Mouse (Mus musculus) midbrain, embryonic 10.5 days (tissue): ENCODE data around the gene Skor1. TPM values are rescaled to one million over a fixed set of nuclear protein-coding genes. Genes with fewer than 3 reads are reported as not detected.
A peak's percentile ranks its signal among the peaks of the same experiment; 100 is the strongest.

Experiments
- DNase-seq: peaks from one replicate; pipeline ENCODE4 v3.0.0-alpha.2; 2017; ENCODE audit warnings: low spot score
- H3K27ac ChIP-seq: fragments of 300-500 bp; sonication (generic); replicated peaks from 2 replicates; pipeline ENCODE4 v1.5.1; 2016; ENCODE audit warnings: mild to moderate bottlenecking
- H3K27me3 ChIP-seq: fragments of 300-500 bp; sonication (generic); 2 replicates; pipeline ENCODE4 v1.6.1; 2016; ENCODE audit warnings: low read depth, mild to moderate bottlenecking; ENCODE audit not compliant: poor library complexity, severe bottlenecking
- H3K36me3 ChIP-seq: fragments of 300-500 bp; sonication (generic); 2 replicates; pipeline ENCODE4 v1.6.1; 2016; ENCODE audit warnings: mild to moderate bottlenecking, moderate library complexity
- H3K4me1 ChIP-seq: fragments of 300-500 bp; sonication (generic); 2 replicates; pipeline ENCODE4 v1.6.1; 2016
- H3K4me3 ChIP-seq: fragments of 300-500 bp; sonication (generic); 2 replicates; pipeline ENCODE4 v1.5.1; 2016; ENCODE audit warnings: mild to moderate bottlenecking, moderate library complexity
- H3K9me3 ChIP-seq: fragments of 300-500 bp; sonication (generic); replicated peaks from 2 replicates; pipeline ENCODE4 v1.6.1; 2016; ENCODE audit warnings: mild to moderate bottlenecking
- WGBS: fragments of 180-500 bp; shearing (Covaris S2); methylation state at CpG from one replicate; pipeline ENCODE4 v1.1.7; 2016; 5-methylcytosine and 5-hydroxymethylcytosine counted together
- polyA plus RNA-seq: library from polyadenylated mRNA; unstranded; fragments of >200 nt; fragmentation: Nextera tagmentation; extraction: Ambion mirVana; gene quantifications from 2 replicates; pipeline ENCODE4 v1.2.1, GENCODE M21; 2016

Gene Skor1
- polyA plus RNA-seq, 1 experiment from 2014 or later = 0.12 TPM

DNA sequence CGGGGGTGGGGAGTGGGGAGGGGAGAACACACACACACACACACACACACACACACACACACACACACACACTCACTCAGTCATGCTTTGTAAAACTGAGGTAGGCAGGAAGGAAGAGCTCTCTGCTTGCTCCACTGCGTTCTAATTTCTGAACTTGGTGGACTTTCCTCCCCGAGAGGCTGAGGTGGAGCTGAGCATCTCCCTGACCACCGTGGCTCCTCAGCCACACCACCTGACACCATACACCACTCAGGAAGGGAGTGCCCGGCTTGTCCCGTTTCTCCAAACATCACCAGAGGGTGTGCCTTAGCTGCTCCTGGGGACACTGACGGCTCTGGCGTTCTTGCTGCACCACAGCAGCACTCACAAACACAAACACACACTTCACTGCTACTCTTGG is 29.5 kb upstream of the Skor1 start:
- 88% methylated on average over 8 of the region's 8 CpGs for WGBS
- Histone ChIP-seq H3K27ac (no peak overlapping the region), H3K9me3 (no peaks in the 10 kb centered on the region), H3K4me1 (peaks cover 48% of the 10 kb centered on the region), H3K27me3 (peaks cover 65% of the 10 kb centered on the region), H3K36me3 (peaks cover 10% of the 10 kb centered on the region), H3K4me3 (no peak overlapping the region)
- no peak for DNase-seq

DNA sequence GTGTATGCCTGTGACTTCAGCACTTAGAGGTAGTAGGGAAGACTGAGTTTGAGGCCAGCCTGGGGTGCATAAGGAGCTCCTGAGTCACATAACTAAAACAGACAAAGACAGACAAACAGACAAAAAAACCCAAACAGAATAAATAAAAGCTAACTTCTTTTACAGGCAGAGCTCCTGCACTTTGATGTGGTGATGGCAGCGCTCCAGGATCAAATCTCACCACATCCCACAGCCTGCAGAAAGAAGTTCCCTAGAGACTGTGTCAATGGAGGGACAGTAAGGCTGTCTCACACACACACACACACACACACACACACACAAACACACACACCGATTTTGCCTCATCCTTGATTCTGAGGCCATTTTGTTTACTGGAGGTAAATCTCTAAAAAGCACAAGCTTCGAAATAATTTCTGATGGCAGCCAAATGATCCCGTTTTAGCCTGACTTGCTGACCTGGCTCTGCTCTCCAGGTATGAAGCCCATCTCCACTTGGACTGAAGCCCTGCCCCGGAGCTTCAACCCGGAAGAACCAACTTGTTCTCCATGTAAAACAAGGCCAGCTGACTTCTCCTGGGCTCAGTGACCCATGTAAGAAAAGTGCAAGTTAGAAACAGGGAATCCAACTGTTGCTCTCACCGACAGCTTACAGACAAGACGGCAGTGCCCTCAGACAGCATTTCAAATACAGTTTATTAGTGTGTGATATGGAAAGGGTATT is 25.4 kb upstream of the Skor1 start:
- WGBS = 90% methylated on average over 8 of the region's 8 CpGs
- Histone ChIP-seq H3K36me3 (peaks cover 9% of the 10 kb centered on the region), H3K4me1 (peaks cover 17% of the 10 kb centered on the region), H3K4me3 (no peak overlapping the region), H3K27me3 (peaks cover 30% of the 10 kb centered on the region), H3K27ac (no peak overlapping the region), H3K9me3 (no peaks in the 10 kb centered on the region; the same call in 1 of the 2 replicates)
- DNase-seq = no peak

DNA sequence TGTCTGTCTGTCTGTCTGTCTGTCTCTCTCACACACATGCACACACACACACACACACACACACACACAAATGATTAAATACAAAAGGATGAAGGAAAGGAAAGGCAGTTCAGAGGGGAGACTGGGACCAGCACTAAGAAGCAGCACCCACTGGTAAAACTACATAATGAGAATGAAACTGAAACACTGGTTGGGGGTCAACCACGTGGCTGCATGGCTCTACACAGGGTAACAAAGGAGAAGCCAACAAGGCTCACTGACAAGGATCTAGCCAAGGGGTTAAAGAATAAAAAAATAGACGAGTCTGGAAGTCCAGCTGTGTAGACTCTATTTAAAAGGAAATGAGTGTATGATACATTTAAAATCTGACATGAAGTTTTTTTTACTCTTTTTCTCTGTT is 23.2 kb upstream of the Skor1 start:
- Histone ChIP-seq H3K4me1 (peaks cover 15% of the 10 kb centered on the region), H3K27ac (no peak overlapping the region), H3K27me3 (peaks cover 15% of the 10 kb centered on the region; the same call in 1 of the 2 replicates), H3K9me3 (no peaks in the 10 kb centered on the region; the same call in 1 of the 2 replicates), H3K4me3 (no peak overlapping the region), H3K36me3 (peaks cover 15% of the 10 kb centered on the region)
- WGBS = 66% methylated on average over 2 of the region's 2 CpGs
- no peak for DNase-seq

DNA sequence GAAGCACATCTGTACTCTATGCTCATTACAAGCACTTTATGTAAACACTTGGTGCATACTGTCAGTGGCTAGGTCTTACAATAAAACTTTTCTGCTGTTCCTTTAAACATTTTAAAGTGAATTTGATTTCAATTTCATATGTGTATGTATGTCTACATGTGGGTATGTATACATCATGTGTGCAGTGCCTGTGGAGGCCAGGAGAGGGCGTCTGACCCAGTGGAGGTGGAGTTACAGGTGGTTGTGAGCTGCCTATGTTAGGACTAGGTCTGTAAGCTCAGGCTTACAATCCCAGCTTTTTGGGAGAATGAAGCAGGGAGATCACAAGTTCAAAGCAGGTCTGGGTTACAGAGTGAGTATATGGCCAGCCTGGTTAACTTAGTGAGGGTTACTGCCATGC is 20.4 kb upstream of the Skor1 start:
- no peaks in the 10 kb centered on the region; the same call in 1 of the 2 replicates for H3K9me3 ChIP-seq
- H3K4me1 ChIP-seq = peaks cover 25% of the 10 kb centered on the region
- no peak for DNase-seq
- peaks cover 15% of the 10 kb centered on the region for H3K36me3 ChIP-seq
- no peak overlapping the region for H3K27ac ChIP-seq
- H3K27me3 ChIP-seq = peaks cover 12% of the 10 kb centered on the region; the same call in 1 of the 2 replicates
- 80% methylated on average over 1 of the region's 1 CpGs for WGBS
- no peak overlapping the region for H3K4me3 ChIP-seq

DNA sequence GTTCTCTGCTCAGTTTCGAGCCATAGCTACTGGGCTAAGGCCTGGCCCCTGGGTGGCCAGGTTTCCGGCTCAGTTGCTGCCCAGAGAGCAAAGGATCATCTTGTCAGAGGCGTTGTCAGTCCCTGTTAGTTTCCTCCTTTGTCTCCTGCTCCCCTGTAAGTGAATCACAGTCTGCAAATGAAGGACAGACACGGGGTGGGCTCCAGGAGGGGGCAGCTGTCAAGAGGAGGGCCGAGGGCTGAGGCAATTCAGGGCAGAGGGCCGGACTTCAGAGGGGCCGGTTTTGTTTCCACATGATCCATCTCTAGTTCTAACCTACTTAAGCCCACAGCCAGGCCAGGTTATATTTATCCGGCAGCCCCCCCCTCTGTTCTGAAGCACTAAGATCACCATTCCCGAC is 16.3 kb upstream of the Skor1 start:
- no peak for DNase-seq
- peaks cover 25% of the 10 kb centered on the region for H3K4me1 ChIP-seq
- H3K36me3 ChIP-seq = peaks cover 29% of the 10 kb centered on the region
- 23% methylated on average over 9 of the region's 9 CpGs for WGBS
- H3K27ac ChIP-seq = peak overlapping the region; percentile 34
- H3K27me3 ChIP-seq = peaks cover 12% of the 10 kb centered on the region; the same call in 1 of the 2 replicates
- H3K4me3 ChIP-seq = no peak overlapping the region
- no peaks in the 10 kb centered on the region; the same call in 1 of the 2 replicates for H3K9me3 ChIP-seq

DNA sequence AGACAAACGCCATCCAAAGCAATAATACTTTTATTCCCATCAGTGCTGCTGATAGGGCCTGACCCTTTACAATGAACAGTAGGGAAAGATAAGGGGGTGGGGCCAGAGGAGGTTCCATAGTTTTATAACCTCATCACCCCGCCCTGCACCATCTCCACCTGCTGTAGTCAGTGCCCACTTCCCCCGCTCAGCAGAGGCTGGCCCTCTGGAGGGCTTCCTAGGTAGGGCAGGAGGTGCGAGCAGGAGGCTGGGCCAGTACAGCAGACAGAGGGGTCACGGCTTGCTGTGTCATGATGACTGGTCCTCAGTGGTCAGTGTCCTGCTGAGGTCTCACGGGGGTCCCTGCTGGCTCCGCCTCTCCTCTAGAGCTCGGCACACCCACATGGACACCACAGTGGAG is 15.0 kb upstream of the Skor1 start:
- Histone ChIP-seq H3K27me3 (peaks cover 12% of the 10 kb centered on the region; the same call in 1 of the 2 replicates), H3K4me3 (no peak overlapping the region), H3K27ac (no peak overlapping the region), H3K9me3 (no peaks in the 10 kb centered on the region), H3K36me3 (peaks cover 16% of the 10 kb centered on the region), H3K4me1 (peaks cover 25% of the 10 kb centered on the region)
- WGBS = 64% methylated on average over 8 of the region's 8 CpGs
- no peak for DNase-seq

DNA sequence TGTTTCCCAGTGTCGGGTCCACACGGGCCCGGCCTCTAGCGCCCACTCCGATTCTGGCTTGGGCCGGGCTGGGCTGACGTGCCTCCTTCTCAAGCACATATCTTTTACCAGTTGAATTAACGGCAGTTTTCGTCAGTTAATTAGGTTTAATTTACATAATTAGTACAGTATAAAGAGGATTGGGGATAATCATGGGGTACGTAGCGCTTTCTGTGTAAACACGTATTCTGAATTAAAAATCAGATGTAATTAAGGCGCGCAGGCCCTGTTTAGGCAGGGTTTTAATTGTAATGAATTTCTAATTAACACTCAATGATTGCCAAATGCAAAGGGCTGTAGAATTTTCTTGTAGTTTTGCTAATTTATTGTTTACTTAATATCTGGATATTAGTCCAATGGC is 3.2 kb upstream of the Skor1 start:
- Histone ChIP-seq H3K4me3 (no peak overlapping the region), H3K27me3 (peaks cover 92% of the 10 kb centered on the region), H3K9me3 (no peaks in the 10 kb centered on the region; the same call in 1 of the 2 replicates), H3K27ac (no peak overlapping the region), H3K4me1 (peaks cover 49% of the 10 kb centered on the region), H3K36me3 (no peaks in the 10 kb centered on the region)
- 19% methylated on average over 14 of the region's 14 CpGs for WGBS
- DNase-seq = no peak

DNA sequence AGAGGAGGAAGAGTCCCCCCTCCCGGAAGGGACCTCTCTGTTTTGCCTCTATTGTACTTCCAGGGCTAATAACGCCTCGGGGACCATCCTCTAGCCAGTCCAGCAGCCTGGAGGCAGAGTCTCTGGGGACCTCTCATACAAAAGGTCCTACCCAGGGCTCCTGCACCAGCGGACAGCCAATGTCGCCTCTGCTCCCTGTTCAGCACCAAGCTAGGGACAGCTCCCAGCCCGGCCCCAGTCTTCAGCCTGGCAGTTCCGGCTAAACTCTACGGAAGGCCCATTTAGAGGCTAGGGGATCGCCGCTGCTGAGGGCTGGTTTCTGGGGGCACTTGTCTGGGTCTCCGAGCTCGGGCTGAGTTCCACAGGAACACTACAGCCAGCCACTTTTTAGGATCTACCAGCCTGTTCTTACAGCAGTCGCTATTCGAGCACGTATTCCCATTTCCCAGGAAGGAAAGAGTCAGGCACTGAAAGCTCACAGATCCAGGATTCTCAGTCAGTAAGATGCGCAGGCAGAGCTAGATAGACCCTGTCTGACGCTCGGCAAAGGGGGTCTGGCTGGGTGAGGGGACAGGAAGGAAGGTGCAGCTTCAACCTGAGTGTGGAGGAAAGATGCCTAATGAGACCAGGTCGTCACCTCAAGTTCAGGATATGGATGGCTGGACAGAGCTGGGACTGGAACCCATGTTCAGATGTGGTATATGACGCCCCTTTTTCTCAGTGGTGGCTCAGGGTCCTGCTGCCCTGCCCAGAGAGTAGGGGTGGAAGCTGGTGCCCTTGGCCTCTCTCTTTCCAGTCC is 2.5 kb upstream of the Skor1 start:
- no peaks in the 10 kb centered on the region for H3K36me3 ChIP-seq

DNA sequence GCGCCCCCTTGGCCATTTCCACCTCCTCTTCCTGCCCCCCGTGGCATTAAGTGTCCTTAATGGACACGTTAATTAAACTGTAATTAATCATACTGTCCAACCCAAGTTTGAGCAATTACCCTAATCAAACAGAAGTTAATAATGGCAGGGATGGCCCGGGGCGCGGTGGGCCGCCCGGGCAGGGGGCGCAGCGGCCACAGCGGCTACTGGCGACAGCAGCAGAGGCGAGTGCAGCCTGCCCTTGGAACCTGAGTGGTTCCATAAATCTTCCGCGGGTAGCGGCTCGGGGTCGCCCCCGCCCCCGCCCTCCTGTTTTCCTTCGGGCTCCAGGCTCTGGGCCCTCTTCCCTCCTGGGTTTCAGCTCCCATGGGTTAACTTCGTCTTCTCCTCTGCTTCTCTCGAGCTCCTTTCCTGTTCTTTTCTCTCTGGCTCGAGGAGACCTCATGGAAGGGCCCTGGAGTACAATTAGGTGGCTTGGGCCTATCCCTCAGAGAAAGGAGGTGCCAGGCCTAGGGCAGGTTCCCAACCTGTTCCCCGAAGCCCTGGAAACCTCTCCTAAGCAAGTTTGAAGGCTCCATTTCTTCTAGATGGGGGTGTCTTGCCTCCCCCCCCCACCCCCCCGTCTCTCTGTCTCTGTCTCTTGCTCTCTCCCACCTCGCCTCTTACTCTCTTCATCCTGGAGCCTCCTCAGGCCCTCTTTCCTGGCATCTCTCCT is 1.5 kb upstream of the Skor1 start:
- WGBS = 2% methylated on average over 27 of the region's 27 CpGs
- H3K9me3 ChIP-seq = no peaks in the 10 kb centered on the region; the same call in 1 of the 2 replicates
- no peak overlapping the region for H3K4me3 ChIP-seq
- peak; percentile 20 for DNase-seq
- peaks cover 64% of the 10 kb centered on the region for H3K4me1 ChIP-seq
- no peaks in the 10 kb centered on the region for H3K36me3 ChIP-seq
- peaks cover 99% of the 10 kb centered on the region for H3K27me3 ChIP-seq
- H3K27ac ChIP-seq = no peak overlapping the region

More for the DNA sequence above, 2.5 kb upstream of the Skor1 start:
- DNase-seq = peak; percentile 83
- Histone ChIP-seq H3K4me3 (0 out of 2 replicates have a peak overlapping the region, but pooled peaks have one; percentile 14), H3K27ac (no peak overlapping the region), H3K9me3 (no peaks in the 10 kb centered on the region; the same call in 1 of the 2 replicates), H3K27me3 (peaks cover 94% of the 10 kb centered on the region), H3K4me1 (peaks cover 54% of the 10 kb centered on the region)
- 1% methylated on average over 20 of the region's 20 CpGs for WGBS

DNA sequence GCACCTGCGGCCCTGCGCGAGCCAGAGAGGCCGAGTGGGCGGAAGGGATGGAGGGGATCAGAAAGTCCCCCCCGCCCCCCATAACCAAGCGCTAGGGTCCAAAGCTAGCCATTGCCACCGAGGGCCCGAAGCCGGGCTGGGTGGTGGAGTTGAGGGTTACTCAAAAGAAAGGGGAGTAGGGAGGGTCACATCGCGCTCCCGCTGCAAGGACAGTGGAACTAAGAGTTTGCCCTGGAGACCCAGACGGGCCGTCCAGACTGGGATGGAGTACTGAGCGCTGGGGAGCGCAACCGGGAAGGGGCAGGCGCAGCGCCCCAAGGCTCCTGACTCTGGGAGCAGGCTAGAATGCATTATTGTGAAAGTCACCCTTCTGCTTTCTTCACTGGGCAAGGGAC is 608 bp upstream of the Skor1 start:
- DNase-seq = peak; percentile 34
- Histone ChIP-seq H3K27ac (no peak overlapping the region), H3K36me3 (no peaks in the 10 kb centered on the region), H3K4me1 (peaks cover 73% of the 10 kb centered on the region), H3K4me3 (peak overlapping the region; percentile 57), H3K27me3 (peaks cover 100% of the 10 kb centered on the region), H3K9me3 (no peaks in the 10 kb centered on the region; the same call in 1 of the 2 replicates)
- 2% methylated on average over 20 of the region's 20 CpGs for WGBS

DNA sequence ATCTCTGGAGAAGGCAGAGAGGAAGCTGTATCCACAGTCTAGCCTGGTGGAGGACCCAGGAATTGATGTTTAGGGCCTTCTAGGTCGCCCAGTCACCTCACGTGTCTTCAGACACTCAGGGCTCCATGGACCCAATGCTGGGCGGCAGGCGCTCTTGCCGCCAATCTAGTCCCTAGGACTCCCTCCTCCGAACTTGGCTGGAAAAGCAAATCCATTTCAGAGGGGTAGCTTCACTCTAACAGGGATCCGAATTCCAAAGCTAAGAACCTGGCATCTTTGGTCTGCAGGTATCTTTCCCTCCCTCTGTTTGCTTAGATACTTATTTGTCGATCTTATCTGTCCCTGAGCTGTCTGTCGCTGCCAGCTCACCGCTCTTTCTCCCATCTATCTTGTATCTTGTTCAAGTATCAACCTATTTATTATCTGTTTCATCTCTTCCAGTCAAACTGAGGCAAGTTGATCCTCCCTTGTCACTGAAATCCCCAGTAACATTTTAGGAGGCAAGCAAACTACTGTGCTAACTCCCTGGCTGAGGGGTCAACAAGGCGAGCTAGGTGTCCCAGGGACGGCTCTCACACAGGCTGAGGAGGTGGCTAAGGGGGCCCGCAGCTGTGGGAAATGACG is 863 bp downstream of the Skor1 start:
- peak; percentile 39 for DNase-seq
- H3K36me3 ChIP-seq = no peaks in the 10 kb centered on the region
- WGBS = under 1% methylated on average over 14 of the region's 14 CpGs
- H3K27me3 ChIP-seq = peaks cover 100% of the 10 kb centered on the region
- no peaks in the 10 kb centered on the region for H3K9me3 ChIP-seq
- H3K27ac ChIP-seq = no peak overlapping the region
- H3K4me1 ChIP-seq = peaks cover 86% of the 10 kb centered on the region
- H3K4me3 ChIP-seq = peak overlapping the region; percentile 57

DNA sequence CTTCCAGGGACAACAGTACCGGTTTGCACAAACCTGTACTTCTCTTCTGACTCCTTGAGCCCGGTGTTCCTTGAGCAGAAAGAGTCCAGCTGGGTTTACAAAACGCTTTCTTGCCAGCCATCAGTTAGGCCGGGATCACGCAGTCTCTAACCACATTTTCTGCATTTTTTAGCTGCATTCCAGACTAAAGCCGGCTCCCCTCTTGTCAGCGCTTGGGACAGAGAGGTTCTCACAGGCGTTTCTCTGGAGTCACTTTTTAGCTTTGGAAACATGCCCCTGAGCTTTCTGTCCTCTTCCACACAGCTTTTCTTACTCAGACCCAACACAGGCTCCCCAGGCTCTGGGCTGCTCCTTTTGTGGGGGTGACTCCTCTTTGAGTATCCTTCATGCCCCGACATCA is 1.5 kb downstream of the Skor1 start:
- H3K27me3 ChIP-seq = peaks cover 100% of the 10 kb centered on the region
- H3K36me3 ChIP-seq = no peaks in the 10 kb centered on the region
- H3K9me3 ChIP-seq = no peaks in the 10 kb centered on the region
- under 1% methylated on average over 9 of the region's 9 CpGs for WGBS
- DNase-seq = no peak
- H3K4me3 ChIP-seq = peak overlapping the region; percentile 32; the same call in 1 of the 2 replicates
- no peak overlapping the region for H3K27ac ChIP-seq
- H3K4me1 ChIP-seq = peaks cover 89% of the 10 kb centered on the region
